Mouse (Mus musculus) kidney, adult 2 months (tissue): Measurements from ENCODE around the gene Vav3. TPM values are rescaled to one million over a fixed set of nuclear protein-coding genes. Genes with fewer than 3 reads are reported as not detected.

ENCODE experiments used
- DNase-seq: peaks from one replicate; pipeline ENCODE4 v3.0.0; 2021
- H3K27ac ChIP-seq: fragments of 200-500 bp; 2 replicates; pipeline ENCODE4 v1.5.1; 2012; ENCODE audit warnings: low read depth, low read length, control low read depth, inconsistent platforms; ENCODE audit not compliant: insufficient read depth
- H3K27me3 ChIP-seq: fragments of 200-500 bp; replicated peaks from 2 replicates; pipeline ENCODE4 v1.6.1; 2012; ENCODE audit warnings: mild to moderate bottlenecking, moderate library complexity, low read length, inconsistent platforms; ENCODE audit not compliant: control insufficient read depth, insufficient read depth
- H3K36me3 ChIP-seq: fragments of 200-500 bp; 2 replicates; pipeline ENCODE4 v1.6.1; 2012; ENCODE audit warnings: mild to moderate bottlenecking, moderate library complexity, low read length, inconsistent platforms; ENCODE audit not compliant: control insufficient read depth, insufficient read depth
- H3K4me1 ChIP-seq: fragments of 200-500 bp; 2 replicates; pipeline ENCODE4 v1.6.1; 2011; ENCODE audit warnings: low read length; ENCODE audit not compliant: control insufficient read depth, insufficient read depth
- H3K4me3 ChIP-seq: fragments of 200-500 bp; 2 replicates; pipeline ENCODE4 v1.5.1; 2011; ENCODE audit warnings: mild to moderate bottlenecking, low read depth, low read length, control low read depth; ENCODE audit not compliant: insufficient read depth
- CTCF ChIP-seq: fragments of 200-500 bp; conservative IDR thresholded peaks from 2 replicates; pipeline ENCODE4 v1.5.1; 2011; ENCODE audit warnings: low read depth, mild to moderate bottlenecking, control low read depth, low read length, moderate library complexity, mixed read lengths; ENCODE audit not compliant: insufficient read depth, insufficient read length
- POLR2A ChIP-seq: fragments of 200-500 bp; IDR thresholded peaks from one replicate; pipeline ENCODE4 v1.6.1; 2011; ENCODE audit warnings: low read depth, low read length, control low read depth
- WGBS: fragments of 180-500 bp; shearing (Covaris S2); methylation state at CpG from one replicate; pipeline ENCODE4 v1.1.7; 2018; 5-methylcytosine and 5-hydroxymethylcytosine counted together
- polyA plus RNA-seq: library from polyadenylated mRNA; depleted of rRNA; stranded (reverse); fragments of >200 nt; gene quantifications from 2 replicates; pipeline ENCODE4 v1.2.3, GENCODE M21; 2012; rRNA removed

Vav3 gene
- 5.4 and 6.8 TPM in 2 replicates for polyA plus RNA-seq

DNA sequence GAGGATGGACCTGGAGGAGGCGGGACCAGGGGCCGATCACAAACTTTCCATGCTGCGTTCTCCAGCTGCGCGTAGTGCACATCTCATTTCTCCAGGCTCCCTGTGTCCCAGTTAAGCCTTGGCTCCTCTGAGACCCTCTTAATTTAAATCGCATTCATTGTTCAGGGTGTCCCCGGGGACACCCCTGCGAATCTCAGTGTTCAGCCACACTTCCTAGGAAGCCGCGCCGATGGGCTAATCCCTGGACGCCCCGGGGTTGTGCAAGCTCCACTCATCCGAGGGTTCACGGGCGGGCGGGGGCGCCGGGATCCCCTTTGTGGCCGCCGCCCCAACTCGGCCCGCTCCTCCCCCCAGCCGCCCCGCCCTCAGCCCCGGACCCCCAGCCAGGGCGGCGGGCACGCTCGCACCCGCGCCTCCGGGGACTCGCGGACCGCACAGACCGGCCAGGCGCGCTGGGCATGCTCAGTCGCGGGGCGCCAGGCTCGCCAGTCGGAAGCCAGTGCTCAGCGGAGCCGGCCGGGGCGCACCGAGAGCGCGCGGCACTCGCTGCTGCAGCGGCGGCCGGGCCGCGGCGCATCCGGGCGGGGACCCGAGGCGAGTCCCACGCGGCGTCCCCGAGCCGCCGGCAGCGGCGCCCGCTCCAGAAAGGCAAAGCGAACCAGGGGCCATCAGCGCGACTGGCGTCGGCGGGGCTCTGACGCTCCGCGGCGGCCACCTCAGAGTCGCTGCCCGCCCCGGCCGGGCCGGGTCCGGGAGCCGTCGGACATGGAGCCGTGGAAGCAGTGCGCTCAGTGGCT is at the start of gene Vav3:
Vav3 (plus strand) TSS at position 380 of the 797 bp plus-strand sequence.
- H3K4me1 ChIP-seq: no peaks in the 10 kb centered on the region
- peak; percentile 63 for DNase-seq
- no peak for TF ChIP-seq POLR2A
- peak within 1 kb of the TSS; percentile 69 for H3K4me3 ChIP-seq
- WGBS: under 1% methylated on average over 92 of the region's 92 CpGs
- H3K27ac ChIP-seq: peak within 1 kb of the TSS; percentile 41; the same call in 1 of the 2 replicates
- H3K27me3 ChIP-seq: no peaks in the 10 kb centered on the region
- H3K36me3 ChIP-seq: no peaks in the 10 kb centered on the region

DNA sequence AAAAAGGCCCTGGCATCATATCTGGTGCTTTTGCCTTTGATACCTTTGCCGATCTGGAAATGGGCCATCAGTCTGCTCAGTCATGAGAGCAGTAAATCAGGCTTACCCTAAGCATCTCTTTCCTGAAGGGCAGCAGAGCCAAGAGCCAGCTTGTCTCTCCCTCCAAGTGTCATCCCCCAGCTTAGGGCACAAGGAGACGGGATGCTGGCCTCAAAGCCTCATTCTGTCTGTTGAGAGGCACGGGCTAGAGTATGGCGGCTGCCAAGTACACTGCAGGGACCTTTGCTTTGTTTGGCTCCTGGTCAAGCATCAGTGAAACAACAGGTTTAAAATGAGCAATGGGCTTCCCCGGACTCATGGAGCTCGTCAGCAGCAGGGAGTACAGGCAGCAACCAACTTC is 41.6 kb upstream of the Vav3 start:
- WGBS: 53% methylated on average over 6 of the region's 6 CpGs
- DNase-seq: no peak
- H3K36me3 ChIP-seq: no peaks in the 10 kb centered on the region
- H3K4me3 ChIP-seq: no peak overlapping the region
- no peaks in the 10 kb centered on the region for H3K4me1 ChIP-seq
- H3K27ac ChIP-seq: no peak overlapping the region
- TF ChIP-seq POLR2A: no peak
- TF ChIP-seq CTCF: no peak
- no peaks in the 10 kb centered on the region for H3K27me3 ChIP-seq

DNA sequence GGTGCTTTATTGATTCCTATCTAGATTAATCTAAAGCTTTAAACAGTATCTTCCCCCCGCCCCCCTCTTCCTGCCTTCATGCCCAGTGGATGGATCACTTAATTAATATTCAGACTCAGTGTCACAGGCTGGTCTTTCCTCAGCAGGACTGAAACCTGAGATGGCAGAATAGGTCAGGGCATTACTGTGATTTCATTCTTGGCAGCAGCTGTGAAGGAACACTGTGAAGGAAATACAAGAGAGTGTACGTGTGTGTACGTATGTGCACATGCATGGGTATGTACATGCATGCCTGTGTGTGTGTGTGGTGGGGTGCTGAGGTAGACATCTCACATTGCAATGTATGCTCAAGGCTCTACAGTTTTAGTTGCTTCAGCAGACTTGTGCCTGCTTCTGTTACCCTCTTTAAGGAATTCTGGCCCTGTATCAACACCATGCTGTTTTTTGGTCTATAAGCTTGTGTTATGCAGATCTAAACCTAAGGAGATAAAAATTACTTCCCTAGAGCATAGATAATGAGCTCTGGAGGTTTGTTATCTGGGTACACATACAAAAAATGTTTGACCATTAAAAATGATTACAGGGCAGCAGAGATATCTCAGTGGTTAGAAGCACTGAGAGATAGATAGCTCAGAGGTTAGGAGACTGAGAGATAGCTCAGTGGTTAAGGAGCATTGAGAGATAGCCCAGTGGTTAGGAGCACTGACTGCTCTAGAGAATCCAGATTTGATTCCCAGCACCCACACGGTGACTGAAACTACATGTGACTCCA is 41.0 kb upstream of the Vav3 start:
- no peaks in the 10 kb centered on the region for H3K4me1 ChIP-seq
- 75% methylated on average over 4 of the region's 4 CpGs for WGBS
- no peaks in the 10 kb centered on the region for H3K27me3 ChIP-seq
- H3K27ac ChIP-seq: no peak overlapping the region
- no peak for TF ChIP-seq POLR2A
- no peak for TF ChIP-seq CTCF
- no peak for DNase-seq
- no peak overlapping the region for H3K4me3 ChIP-seq
- no peaks in the 10 kb centered on the region for H3K36me3 ChIP-seq

DNA sequence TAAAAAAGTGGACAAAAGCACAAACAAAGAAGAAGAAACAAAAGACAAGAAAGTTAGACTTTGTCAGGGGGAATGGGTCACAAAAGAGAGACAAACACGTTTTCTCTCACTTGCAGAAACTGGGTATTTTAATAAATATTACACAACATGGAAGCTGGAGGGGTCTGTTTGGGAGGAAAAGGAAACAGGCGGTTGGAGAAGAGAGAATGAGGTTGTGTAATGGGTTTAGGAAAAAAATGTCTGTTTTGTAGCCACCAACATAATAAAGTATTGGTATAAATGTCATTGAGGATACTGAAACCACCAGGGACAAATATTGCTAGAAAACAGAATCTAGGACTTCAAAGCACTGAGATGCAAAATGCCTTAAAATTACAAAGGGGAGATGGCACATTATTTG is 38.4 kb upstream of the Vav3 start:
- TF ChIP-seq CTCF: no peak
- no peak for TF ChIP-seq POLR2A
- WGBS: 77% methylated on average over 2 of the region's 2 CpGs
- Histone ChIP-seq H3K4me1 (no peaks in the 10 kb centered on the region), H3K4me3 (no peak overlapping the region), H3K27me3 (no peaks in the 10 kb centered on the region), H3K27ac (no peak overlapping the region), H3K36me3 (no peaks in the 10 kb centered on the region)
- DNase-seq: no peak

DNA sequence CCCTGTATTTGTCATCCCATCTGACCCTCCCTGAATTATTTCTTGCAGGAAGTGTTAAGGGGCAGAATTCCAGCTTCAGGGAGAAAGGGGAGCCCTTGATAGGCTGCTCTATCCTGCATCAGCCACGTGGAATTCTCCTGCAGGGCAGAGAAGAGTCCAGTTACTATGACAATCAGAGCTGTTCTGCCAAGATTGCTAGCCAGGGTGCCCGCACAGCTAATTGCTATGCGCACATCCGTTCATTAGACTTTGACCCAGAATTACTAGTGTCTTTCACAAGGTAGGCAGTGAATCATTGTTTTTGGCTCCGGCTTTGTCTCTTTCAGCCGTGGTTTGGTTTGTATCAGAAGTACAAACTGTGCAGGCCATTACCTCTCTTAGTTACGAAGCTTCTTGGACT is 33.0 kb upstream of the Vav3 start:
- TF ChIP-seq CTCF: no peak
- TF ChIP-seq POLR2A: no peak
- no peaks in the 10 kb centered on the region for H3K4me1 ChIP-seq
- H3K36me3 ChIP-seq: no peaks in the 10 kb centered on the region
- DNase-seq: peak; percentile 90
- H3K4me3 ChIP-seq: no peak overlapping the region
- H3K27ac ChIP-seq: no peak overlapping the region
- WGBS: 54% methylated on average over 7 of the region's 7 CpGs
- H3K27me3 ChIP-seq: no peaks in the 10 kb centered on the region

DNA sequence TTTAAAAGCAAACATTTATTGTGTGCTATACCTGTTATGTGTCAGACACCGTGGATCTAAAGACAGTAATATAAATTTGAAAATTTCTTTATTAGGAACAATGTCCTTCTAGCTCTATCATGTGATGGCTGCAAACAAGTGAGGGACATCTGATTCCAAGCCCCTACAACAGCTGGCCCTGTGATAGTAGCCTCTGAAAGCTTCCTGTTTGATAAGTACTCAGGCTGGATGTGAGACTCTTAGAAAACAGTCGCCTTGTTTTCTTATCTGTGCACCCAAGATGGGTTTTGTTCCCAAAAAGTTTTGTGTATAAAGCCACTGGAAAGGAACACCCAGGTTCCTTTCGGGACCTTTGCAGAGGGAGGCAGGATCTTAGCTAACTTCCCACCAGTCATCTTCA is 32.0 kb upstream of the Vav3 start:
- no peaks in the 10 kb centered on the region for H3K36me3 ChIP-seq
- no peak overlapping the region for H3K4me3 ChIP-seq
- TF ChIP-seq POLR2A: no peak
- TF ChIP-seq CTCF: no peak
- H3K27me3 ChIP-seq: no peaks in the 10 kb centered on the region
- no peak for DNase-seq
- 79% methylated on average over 3 of the region's 3 CpGs for WGBS
- no peaks in the 10 kb centered on the region for H3K4me1 ChIP-seq
- no peak overlapping the region for H3K27ac ChIP-seq
